ENCODE assay signal across 21 mouse cellular contexts in genomic region chr4:44780462-44781157, GRCm38 (mm10). TPM values are rescaled to one million over a fixed set of nuclear protein-coding genes. Genes with fewer than 3 reads are reported as not detected.
DNase-seq lines count a peak whose midpoint lies in the region; ATAC-seq and TF ChIP-seq lines count a peak whose summit lies in the region.
"Had no signal": no experiment of that assay in that cellular context is flagged by ENCODE, and none has a peak within 500 bp of the region (broad histone marks: within the 10 kb centered on the region; RNA-seq: fewer than 3 reads in every experiment).

No protein-coding gene starts in this region.

- dilution Hi-C loops in CH12.LX (cut with MboI; ENCODE audit: extremely low pct_ligation_motif_present, extremely low pct_unique_long_range_greater_than_20kb, low sequenced_read_pairs) = no loop called here

- no peak for TF ChIP-seq POLR2A in CH12.LX (IDR thresholded peaks at IDR 0.05; ENCODE audit: low read depth, low read length)

- no peaks in the 10 kb centered on the region for H3K9me3 ChIP-seq in lung, postnatal 0 days (ENCODE audit: low read length)
- H3K9me3 ChIP-seq in CH12.LX (replicated peaks; ENCODE audit: low read length) = no peaks in the 10 kb centered on the region
- H3K9me3 ChIP-seq in liver, embryonic 12.5 days (replicated peaks) = no peaks in the 10 kb centered on the region
- H3K9me3 ChIP-seq: embryonic facial prominence, embryonic 15.5 days; forebrain, embryonic 12.5 days; heart, embryonic 10.5 days; hindbrain, embryonic 13.5 days; limb, embryonic 12.5 days; neural tube, embryonic 12.5 days had no signal

- no peak overlapping the region for H3K9ac ChIP-seq in lung, postnatal 0 days (replicated peaks; ENCODE audit: low read depth)
- no peak overlapping the region for H3K9ac ChIP-seq in CH12.LX (ENCODE audit: insufficient read depth, low read depth)
- H3K9ac ChIP-seq in liver, embryonic 12.5 days = no peak overlapping the region
- H3K9ac ChIP-seq: embryonic facial prominence, embryonic 15.5 days; forebrain, embryonic 12.5 days; hindbrain, embryonic 13.5 days; limb, embryonic 12.5 days; liver, embryonic 14.5 days; neural tube, embryonic 12.5 days had no signal

- TF ChIP-seq CTCF in lung, postnatal 0 days (IDR thresholded peaks at IDR 0.05) = no peak
- TF ChIP-seq CTCF in CH12.LX (conservative IDR thresholded peaks at IDR 0.05 in 1 of 2, IDR thresholded peaks at IDR 0.05 in 1 of 2; ENCODE audit: low read depth in 2 of 2, low read length in 2 of 2) = no peak

- TF ChIP-seq RAD21 in CH12.LX (IDR thresholded peaks at IDR 0.05; ENCODE audit: low read depth, low read length) = no peak

- H3K27me3 ChIP-seq in lung, postnatal 0 days (replicated peaks; ENCODE audit: insufficient read depth, low read length) = no peaks in the 10 kb centered on the region
- H3K27me3 ChIP-seq in CH12.LX (replicated peaks) = no peaks in the 10 kb centered on the region
- H3K27me3 ChIP-seq in liver, embryonic 12.5 days (replicated peaks) = no peaks in the 10 kb centered on the region
- H3K27me3 ChIP-seq: embryonic facial prominence, embryonic 15.5 days; forebrain, embryonic 12.5 days; hindbrain, embryonic 13.5 days; limb, embryonic 12.5 days; neural tube, embryonic 12.5 days had no signal

- H3K36me3 ChIP-seq in lung, postnatal 0 days (ENCODE audit: insufficient read depth, low read length) = no peaks in the 10 kb centered on the region
- peaks cover 0 to 6% of the 10 kb centered on the region in 2 experiments for H3K36me3 ChIP-seq in CH12.LX (replicated peaks in 1 of 2; ENCODE audit: control insufficient read depth in 1 of 2, insufficient read depth in 1 of 2, low read length in 1 of 2)
- no peaks in the 10 kb centered on the region for H3K36me3 ChIP-seq in liver, embryonic 12.5 days
- H3K36me3 ChIP-seq: embryonic facial prominence, embryonic 15.5 days; forebrain, embryonic 12.5 days; heart, embryonic 10.5 days; hindbrain, embryonic 13.5 days; limb, embryonic 12.5 days; neural tube, embryonic 12.5 days had no signal

- H3K4me3 ChIP-seq in lung, postnatal 0 days (ENCODE audit: low read depth, low read length) = no peak overlapping the region
- no peak overlapping the region for H3K4me3 ChIP-seq in CH12.LX (replicated peaks in 1 of 3; ENCODE audit: low read depth in 2 of 3, low read length in 2 of 3, poor library complexity in 1 of 3)
- H3K4me3 ChIP-seq in liver, embryonic 12.5 days = no peak overlapping the region
- H3K4me3 ChIP-seq: embryonic facial prominence, embryonic 15.5 days; forebrain, embryonic 12.5 days; heart, embryonic 10.5 days; hindbrain, embryonic 13.5 days; limb, embryonic 12.5 days; neural tube, embryonic 12.5 days had no signal

- in situ Hi-C loops in CH12.LX (cut with MboI; ENCODE audit: low pct_ligation_motif_present, low pct_unique_long_range_greater_than_20kb, low sequenced_read_pairs) = no loop called here

- no peak overlapping the region for H3K27ac ChIP-seq in lung, postnatal 0 days (ENCODE audit: low read length)
- H3K27ac ChIP-seq in CH12.LX (ENCODE audit: insufficient read depth, low read depth) = no peak overlapping the region
- H3K27ac ChIP-seq in liver, embryonic 12.5 days = no peak overlapping the region
- H3K27ac ChIP-seq: embryonic facial prominence, embryonic 15.5 days; forebrain, embryonic 12.5 days; heart, embryonic 10.5 days; hindbrain, embryonic 13.5 days; limb, embryonic 12.5 days; liver, embryonic 14.5 days; macrophage; neural tube, embryonic 12.5 days had no signal

- no peak for TF ChIP-seq EP300 in lung, postnatal 0 days (IDR thresholded peaks at IDR 0.05)
- peak; percentile 60; the same call in 1 of the 2 replicates for TF ChIP-seq EP300 in CH12.LX (IDR thresholded peaks at IDR 0.05; ENCODE audit: low read length)

- H3K4me2 ChIP-seq in lung, postnatal 0 days (replicated peaks; ENCODE audit: low read depth, low read length) = no peak overlapping the region
- H3K4me2 ChIP-seq in CH12.LX (ENCODE audit: insufficient read depth, low read depth, poor library complexity, severe bottlenecking) = peak overlapping the region; percentile 16
- no peak overlapping the region for H3K4me2 ChIP-seq in liver, embryonic 12.5 days
- H3K4me2 ChIP-seq: embryonic facial prominence, embryonic 15.5 days; forebrain, embryonic 12.5 days; hindbrain, embryonic 13.5 days; limb, embryonic 12.5 days; neural tube, embryonic 12.5 days had no signal

- no peaks in the 10 kb centered on the region for H3K4me1 ChIP-seq in lung, postnatal 0 days (ENCODE audit: insufficient read depth, low read depth, low read length)
- peaks cover 4 to 55% of the 10 kb centered on the region in 2 experiments; a peak in 3 of 4 replicates for H3K4me1 ChIP-seq in CH12.LX (ENCODE audit: control insufficient read depth in 1 of 2, insufficient read depth in 2 of 2)
- H3K4me1 ChIP-seq in liver, embryonic 12.5 days = no peaks in the 10 kb centered on the region
- H3K4me1 ChIP-seq: embryonic facial prominence, embryonic 15.5 days; heart, embryonic 10.5 days; hindbrain, embryonic 13.5 days had no signal

- DNase-seq in lung, postnatal 0 days (ENCODE audit: low spot score) = peak; percentile 15
- DNase-seq in lung, postnatal 4 days = no peak
- DNase-seq in CH12.LX (ENCODE audit: extremely low read depth) = peak; percentile 80
- peak; percentile 9 for DNase-seq in ZHBTc4 (ENCODE audit: low read depth, low spot score)
- DNase-seq in cerebellum, postnatal 4 days (ENCODE audit: low spot score in 2 of 2) = no peak
- DNase-seq: cerebellum, adult 8-10 months; gastrocnemius, postnatal 25 days; heart, postnatal 14 days; layer of hippocampus, adult 9-11 months; right cerebral cortex, postnatal 25 days; thymus, postnatal 14 days had no signal

- peak; percentile 32; the same call in 1 of the 2 replicates for ATAC-seq in lung, postnatal 0 days
- ATAC-seq in megakaryocyte progenitor cell, adult 5-6 weeks (replicated peaks; ENCODE audit: poor library complexity) = peak; percentile 48; the same call in 1 of the 2 replicates
- ATAC-seq in liver, embryonic 12.5 days = no peak

- 70% methylated on average over 4 of the region's 4 CpGs for whole genome bisulfite sequencing in lung, postnatal 0 days
- 53% methylated on average over 4 of the region's 4 CpGs for WGBS in liver, embryonic 12.5 days (ENCODE audit: insufficient replicate concordance)

- peaks cover 5% of the 10 kb centered on the region; the same call in 1 of the 2 replicates for H3K79me2 ChIP-seq in CH12.LX (replicated peaks; ENCODE audit: control insufficient read depth, extremely low read depth, insufficient read depth, poor library complexity, severe bottlenecking)

TF ChIP-seq in CH12.LX, 34 proteins besides CTCF, POLR2A, EP300 and RAD21:
- TF ChIP-seq CHD1 (IDR thresholded peaks at IDR 0.05; ENCODE audit: low read depth, low read length) (no peak), USF2 (conservative IDR thresholded peaks at IDR 0.05; ENCODE audit: low read depth, low read length) (0 out of 2 replicates have a peak, but pooled peaks have one; percentile 10), BHLHE40 (IDR thresholded peaks at IDR 0.05; ENCODE audit: low read depth, low read length) (peak; percentile 81), IRF4 (IDR thresholded peaks at IDR 0.05; ENCODE audit: low read depth, low read length) (0 out of 2 replicates have a peak, but pooled peaks have one; percentile 23), ZC3H11A (IDR thresholded peaks at IDR 0.05; ENCODE audit: low read depth, low read length) (no peak), MAX (IDR thresholded peaks at IDR 0.05; ENCODE audit: low read length) (peak; percentile 88), MXI1 (IDR thresholded peaks at IDR 0.05; ENCODE audit: low read depth, low read length) (peak; percentile 76; the same call in 1 of the 2 replicates), TCF12 (IDR thresholded peaks at IDR 0.05; ENCODE audit: low read depth, low read length) (no peak), CHD2 (IDR thresholded peaks at IDR 0.05; ENCODE audit: low read length) (peak; percentile 71), MYC (IDR thresholded peaks at IDR 0.05; ENCODE audit: low read depth, low read length) (peak; percentile 23; the same call in 1 of the 2 replicates), TBP (conservative IDR thresholded peaks at IDR 0.05; ENCODE audit: low read depth, low read length) (no peak)

RNA-seq across cellular contexts. Expression of gene Zcchc7, which starts 24.9 kb away (rescaled TPM):
- polyA plus RNA-seq in lung, postnatal 0 days (2015; fragmentation: Nextera tagmentation; extraction: Ambion mirVana) = 40.8 and 49.6 TPM in 2 replicates
- total RNA-seq in CH12.LX (2012; rRNA removed) (24.2 and 25.2 TPM in 2 replicates), CH12.LX (2014; rRNA removed) (21.0 and 30.2 TPM in 2 replicates)
- 27.6 and 29.8 TPM in 2 replicates for polyA plus RNA-seq in CH12.LX (2012; ENCODE audit: insufficient read length, low read depth)
- 37.1 and 49.9 TPM in 2 replicates for total RNA-seq in megakaryocyte progenitor cell, adult 5-6 weeks (2015)
- 118 and 153 TPM in 2 replicates for total RNA-seq in megakaryocyte progenitor cell, adult 5-6 weeks (2017)
- 17.2 and 21.2 TPM in 2 replicates for polyA plus RNA-seq in liver, embryonic 12.5 days (2016; fragmentation: Nextera tagmentation; extraction: Ambion mirVana)

Comparison
In these comparisons a context has a peak if more than half of its experiments do, and no peak if none do; other contexts are left out.
1. DNase-seq: peak in lung, postnatal 0 days (single experiment), CH12.LX (single experiment) and ZHBTc4 (single experiment); none in lung, postnatal 4 days (0 of 2) and cerebellum, postnatal 4 days (0 of 2).